Mouse (Mus musculus) ES-E14 (cell line): ENCODE results near the gene Rpl13.

ENCODE experiments used
- CHD2 ChIP-seq: IDR thresholded peaks from 2 replicates; pipeline ENCODE4 v1.6.1; 2014; ENCODE audit warnings: mild to moderate bottlenecking, low read depth, low read length, inconsistent platforms
- HCFC1 ChIP-seq: IDR thresholded peaks from 2 replicates; pipeline ENCODE4 v1.6.1; 2012; ENCODE audit warnings: low read length, inconsistent platforms, borderline replicate concordance; ENCODE audit not compliant: insufficient read depth
- MAFK ChIP-seq: IDR thresholded peaks from 2 replicates; pipeline ENCODE4 v1.6.1; 2014; ENCODE audit warnings: mild to moderate bottlenecking, low read depth, low read length, inconsistent platforms; ENCODE audit not compliant: insufficient read depth
- ZC3H11A ChIP-seq: IDR thresholded peaks from 2 replicates; pipeline ENCODE4 v1.6.1; 2012; ENCODE audit warnings: low read depth, mild to moderate bottlenecking, inconsistent platforms, low read length, borderline replicate concordance
- ZNF384 ChIP-seq: IDR thresholded peaks from 2 replicates; pipeline ENCODE4 v1.6.1; 2012; ENCODE audit warnings: low read depth, low read length, inconsistent platforms

DNA sequence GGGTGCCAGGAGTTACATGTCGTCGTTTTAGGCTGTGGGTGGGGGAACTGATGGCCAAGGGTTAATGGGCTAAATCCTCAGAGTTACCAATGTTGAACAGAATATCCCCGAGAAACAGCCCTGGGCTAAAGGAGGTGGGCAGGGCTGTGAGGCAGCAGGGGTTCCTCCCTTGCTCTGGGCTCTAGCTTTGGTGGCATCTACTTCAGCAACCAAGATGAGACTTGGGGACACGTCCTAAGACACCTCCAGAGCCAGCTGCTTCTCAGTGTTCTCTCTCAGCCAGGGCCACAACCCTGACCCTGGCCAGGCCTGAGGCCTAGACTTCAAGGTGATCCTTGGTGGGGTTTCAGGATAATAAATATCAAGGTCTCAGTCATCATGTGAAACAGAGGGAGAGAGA lies 36.6 kb downstream of the Rpl13 start:
- TF ChIP-seq MAFK (no peak), CHD2 (no peak), ZC3H11A (no peak), ZNF384 (no peak), HCFC1 (no peak)
